Mouse (Mus musculus): ENCODE data around the gene Ppp4r4.
A peak's percentile ranks its signal among the peaks of the same experiment; 100 is the strongest.
"Not testable (repeated sequence)": the region's sequence is repeated elsewhere in the genome, so short reads cannot be mapped to it uniquely, and the experiment has no call there.

The Ppp4r4 gene

DNA sequence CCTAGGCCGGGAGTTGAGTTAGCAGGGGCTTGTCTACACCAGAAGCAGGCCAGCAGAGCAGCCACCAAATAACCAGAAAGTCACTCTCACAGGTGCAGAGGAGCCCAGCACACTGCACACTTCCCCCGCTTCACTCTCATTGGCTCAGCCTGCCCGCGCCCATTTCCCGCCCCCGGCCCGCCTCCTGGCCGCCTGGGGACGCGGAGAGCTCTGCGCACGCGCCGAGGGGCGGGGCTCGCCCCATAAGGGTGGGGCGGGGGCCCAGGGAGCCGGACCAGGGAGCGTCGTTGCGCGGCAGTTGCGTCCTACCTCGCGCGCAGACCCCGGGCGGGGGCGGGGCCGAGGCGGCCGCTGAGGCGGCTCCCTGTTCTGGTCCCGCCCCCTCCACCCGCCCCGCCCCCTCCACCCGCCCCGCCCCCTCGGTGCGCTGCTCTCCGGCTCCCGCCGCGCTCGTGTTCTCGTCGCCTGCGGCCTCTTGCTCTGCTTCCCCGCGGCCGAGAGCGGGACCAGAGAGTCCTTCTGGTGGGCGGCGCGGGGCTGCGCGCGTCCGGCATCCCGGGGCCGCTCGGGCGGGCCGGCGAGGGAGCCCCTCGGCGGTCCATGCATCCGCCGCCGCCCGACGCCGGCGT lies at the start of gene Ppp4r4:
Gene Ppp4r4 (plus strand): TSS at position 264 of the 629 bp plus-strand sequence.
- DNase-seq: peak; percentile 92 to 96

GRCm38 (mm10) chr12:103482781-103483180 lies 49.3 kb upstream of the Ppp4r4 start:
- no peak for DNase-seq

GRCm38 (mm10) chr12:103484200-103484972 lies 47.7 kb upstream of the Ppp4r4 start:
- not testable (repeated sequence) for DNase-seq

GRCm38 (mm10) chr12:103486726-103487125 lies 45.4 kb upstream of the Ppp4r4 start:
- no peak for DNase-seq

DNA sequence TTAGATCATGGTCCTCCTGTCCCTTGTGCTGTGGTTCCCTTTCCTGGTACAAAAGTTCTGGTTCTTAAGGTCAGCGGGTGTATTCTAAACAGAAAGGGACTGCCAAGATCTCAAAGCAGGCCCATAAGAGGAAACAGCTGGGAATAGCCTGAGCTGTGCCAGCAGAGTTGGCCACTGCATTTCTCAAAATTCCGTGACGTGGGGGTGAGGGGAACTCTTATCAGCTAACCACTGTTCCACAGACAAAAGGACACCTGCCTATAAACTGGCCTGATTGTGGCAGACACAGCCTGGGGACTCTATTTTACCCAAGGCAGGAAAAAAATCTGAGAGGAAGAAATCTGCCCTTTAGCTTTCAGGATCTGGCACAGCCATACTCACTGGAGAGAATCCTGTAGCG lies 44.8 kb upstream of the Ppp4r4 start:
- no peak for DNase-seq

GRCm38 (mm10) chr12:103487750-103488149 lies 44.3 kb upstream of the Ppp4r4 start:
- DNase-seq: no peak

- no peak for DNase-seq
Observed at GRCm38 (mm10) chr12:103491091-103491730, 40.9 kb upstream of the Ppp4r4 start.

DNA sequence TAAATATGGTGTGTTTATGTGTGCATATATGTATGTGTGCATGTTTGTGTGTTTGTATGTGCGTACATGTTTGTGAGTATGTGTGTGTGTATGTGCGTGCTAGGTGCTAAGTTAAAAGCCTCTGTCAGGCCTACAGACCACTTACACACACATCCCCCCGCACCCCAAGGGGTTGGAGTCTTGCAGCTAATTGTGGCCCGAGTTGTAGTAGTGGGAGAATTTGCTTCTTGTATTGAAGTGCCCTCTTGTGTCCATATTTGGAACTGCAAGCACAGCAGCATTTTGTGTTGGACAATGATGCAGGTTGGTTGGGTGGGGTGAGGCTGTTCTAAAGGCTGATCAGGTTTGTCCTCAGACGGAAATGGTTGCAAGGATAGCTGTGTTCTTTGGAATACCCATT lies 39.3 kb upstream of the Ppp4r4 start:
- DNase-seq: peak; percentile 73 to 85

DNA sequence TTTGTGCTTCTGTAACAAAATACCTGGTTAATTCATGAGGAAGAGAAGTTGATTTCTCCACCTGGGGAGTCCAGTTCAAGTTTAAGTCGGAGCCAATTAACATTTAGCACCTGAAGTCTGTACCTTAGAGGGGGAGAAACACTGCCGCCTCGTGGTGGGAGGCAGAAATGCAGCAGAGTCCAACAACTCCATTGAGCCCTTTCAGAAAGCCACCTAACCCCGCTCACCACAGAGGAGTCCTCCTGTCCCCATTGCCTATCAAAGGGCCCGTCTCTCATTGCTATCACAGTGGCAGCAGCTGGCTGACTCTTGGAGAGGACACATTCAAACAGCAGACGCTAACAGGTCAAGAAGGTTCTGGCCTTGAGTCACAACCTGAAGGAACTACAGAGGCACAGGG lies 37.6 kb upstream of the Ppp4r4 start:
- peak; percentile 55 to 80 for DNase-seq

- DNase-seq: no peak
Observed at GRCm38 (mm10) chr12:103498768-103499167, 33.3 kb upstream of the Ppp4r4 start.

- no peak for DNase-seq
Observed at GRCm38 (mm10) chr12:103499261-103499660, 32.8 kb upstream of the Ppp4r4 start.

GRCm38 (mm10) chr12:103503300-103503699 lies 28.8 kb upstream of the Ppp4r4 start:
- DNase-seq: no peak

GRCm38 (mm10) chr12:103504402-103504801 lies 27.7 kb upstream of the Ppp4r4 start:
- no peak for DNase-seq

GRCm38 (mm10) chr12:103508346-103508745 lies 23.7 kb upstream of the Ppp4r4 start:
- DNase-seq: no peak

- no peak for DNase-seq
Observed at GRCm38 (mm10) chr12:103509893-103510292, 22.2 kb upstream of the Ppp4r4 start.

- DNase-seq: no peak
Observed at GRCm38 (mm10) chr12:103511586-103511985, 20.5 kb upstream of the Ppp4r4 start.

- no peak for DNase-seq
Observed at GRCm38 (mm10) chr12:103513039-103513438, 19.0 kb upstream of the Ppp4r4 start.

DNA sequence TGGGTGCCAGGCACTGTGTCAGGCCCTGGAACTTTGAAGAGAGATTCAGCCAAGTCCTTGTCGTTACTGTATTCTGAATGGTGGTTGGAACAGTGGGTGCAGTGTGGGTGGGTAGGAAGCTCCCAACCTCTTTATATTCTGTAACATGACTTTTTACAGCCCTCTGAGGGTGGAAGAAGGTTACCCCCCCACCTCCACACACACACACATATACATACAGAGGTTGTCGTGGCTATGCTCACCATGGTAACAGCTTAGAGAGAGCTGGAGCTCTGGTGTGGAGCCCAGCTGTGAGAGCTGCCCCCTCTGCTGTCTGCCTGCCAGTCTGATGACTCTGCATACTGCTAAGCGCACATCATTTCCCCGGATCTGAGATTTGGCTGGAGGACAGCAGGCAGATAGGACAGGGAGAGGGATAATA lies 18.6 kb upstream of the Ppp4r4 start:
- no peak for DNase-seq

- DNase-seq: no peak
Observed at GRCm38 (mm10) chr12:103514354-103514753, 17.7 kb upstream of the Ppp4r4 start.

- no peak for DNase-seq
Observed at GRCm38 (mm10) chr12:103515638-103516037, 16.4 kb upstream of the Ppp4r4 start.

- DNase-seq: no peak
Observed at GRCm38 (mm10) chr12:103518640-103519039, 13.4 kb upstream of the Ppp4r4 start.

GRCm38 (mm10) chr12:103530596-103530995 lies 1.5 kb upstream of the Ppp4r4 start:
- peak; percentile 20 to 62 for DNase-seq

GRCm38 (mm10) chr12:103532649-103533395 lies 739 bp downstream of the Ppp4r4 start:
- peak in 1 of 2 experiments; percentile 41 for DNase-seq
